Mouse (Mus musculus) spleen, adult 2 months (tissue): ENCODE measurements at regions not wholly inside any gene's neighbourhood (a gene's known extent, or its start where the extent isn't known, plus 50 kb on each side); places are given as distances from the start of the nearest gene placed in this dataset.

Experiments
- CTCF ChIP-seq: fragments of 200-500 bp; IDR thresholded peaks from 2 replicates; pipeline ENCODE4 v1.5.1; 2011; ENCODE audit warnings: mild to moderate bottlenecking, inconsistent platforms; ENCODE audit not compliant: insufficient read depth, insufficient read length, insufficient replicate concordance; ENCODE audit errors: extremely low read depth
- POLR2A ChIP-seq: fragments of 200-500 bp; IDR thresholded peaks from 2 replicates; pipeline ENCODE4 v1.6.1; 2011; ENCODE audit warnings: low read depth, low read length, inconsistent platforms

GRCm38 (mm10) chr8:53788202-53788601 lies 149.3 kb upstream of the Neil3 start:
- TF ChIP-seq CTCF (no peak), POLR2A (no peak)
